In the genomic region with DNA sequence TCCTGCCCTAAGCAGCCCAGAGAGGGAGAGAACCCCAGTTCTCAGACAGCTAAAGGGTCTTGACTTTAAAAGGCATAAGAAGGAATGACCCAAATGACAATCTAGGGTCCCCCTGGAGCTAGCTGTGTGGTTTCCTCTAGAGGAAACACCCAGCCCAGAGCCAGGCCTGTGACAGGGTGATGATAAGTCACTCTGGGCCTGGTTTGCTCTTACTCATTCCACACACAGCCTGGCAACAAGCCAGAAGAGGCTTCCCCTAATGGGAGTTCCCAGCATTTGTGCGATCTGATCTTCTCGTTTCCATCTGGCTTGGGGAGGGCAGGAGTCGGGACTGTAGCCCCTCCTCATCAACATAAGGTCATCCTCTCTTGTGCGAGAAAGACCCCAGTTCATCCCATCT, we compare ENCODE assay signal across 8 mouse cellular contexts. TPM values are rescaled to one million over a fixed set of nuclear protein-coding genes. Genes with fewer than 3 reads are reported as not detected.
DNase-seq lines count a peak whose midpoint lies in the region; ATAC-seq lines count a peak whose summit lies in the region.

No protein-coding gene starts in this region.

- no peak overlapping the region for H3K4me2 ChIP-seq in limb, embryonic 15.5 days
- H3K4me2 ChIP-seq in neural tube, embryonic 13.5 days = no peak overlapping the region

- ATAC-seq in limb, embryonic 15.5 days (ENCODE audit: insufficient number of reproducible peaks, low FRiP score, low TSS enrichment, low read depth) = 0 out of 2 replicates have a peak, but pooled peaks have one; percentile 46
- peak; percentile 64; the same call in 1 of the 2 replicates for ATAC-seq in neural tube, embryonic 13.5 days (ENCODE audit: low read depth)

- intact Hi-C loops in heart, postnatal 10 days (cut with DNase I) = no loop called here

- H3K4me1 ChIP-seq in limb, embryonic 15.5 days = peaks cover 57% of the 10 kb centered on the region
- peaks cover 33% of the 10 kb centered on the region for H3K4me1 ChIP-seq in neural tube, embryonic 13.5 days (replicated peaks)
- H3K4me1 ChIP-seq in midbrain, embryonic 10.5 days = peaks cover 17% of the 10 kb centered on the region

- no peaks in the 10 kb centered on the region for H3K9me3 ChIP-seq in limb, embryonic 15.5 days
- H3K9me3 ChIP-seq in neural tube, embryonic 13.5 days = no peaks in the 10 kb centered on the region
- no peaks in the 10 kb centered on the region for H3K9me3 ChIP-seq in midbrain, embryonic 10.5 days (replicated peaks)

- peak; percentile 32 to 56 for DNase-seq in spleen, postnatal 36 days (ENCODE audit: low spot score in 2 of 2)
- DNase-seq in spleen, adult 18-20 months = no peak
- DNase-seq in c-Kit-positive CD71-positive TER-119-negative erythroid progenitor cells, embryonic 14.5 days (ENCODE audit: low read depth) = peak; percentile 63
- peak; percentile 80 to 86 for DNase-seq in heart, postnatal 10 days
- DNase-seq in thymus, adult 18-20 months = no peak
- DNase-seq in midbrain, embryonic 10.5 days (ENCODE audit: low spot score) = no peak

- 20% methylated on average over 4 of the region's 4 CpGs for WGBS in limb, embryonic 15.5 days
- 17% methylated on average over 4 of the region's 4 CpGs for WGBS in neural tube, embryonic 13.5 days
- WGBS in midbrain, embryonic 10.5 days = 33% methylated on average over 4 of the region's 4 CpGs

- H3K27me3 ChIP-seq in limb, embryonic 15.5 days = no peaks in the 10 kb centered on the region
- H3K27me3 ChIP-seq in neural tube, embryonic 13.5 days = no peaks in the 10 kb centered on the region
- H3K27me3 ChIP-seq in midbrain, embryonic 10.5 days (ENCODE audit: low read depth, poor library complexity, severe bottlenecking) = no peaks in the 10 kb centered on the region

- H3K4me3 ChIP-seq in limb, embryonic 15.5 days = no peak overlapping the region
- no peak overlapping the region for H3K4me3 ChIP-seq in neural tube, embryonic 13.5 days
- no peak overlapping the region for H3K4me3 ChIP-seq in midbrain, embryonic 10.5 days

- no peak overlapping the region for H3K9ac ChIP-seq in limb, embryonic 15.5 days
- no peak overlapping the region for H3K9ac ChIP-seq in neural tube, embryonic 13.5 days

- peaks cover 38% of the 10 kb centered on the region for H3K36me3 ChIP-seq in limb, embryonic 15.5 days
- H3K36me3 ChIP-seq in neural tube, embryonic 13.5 days = peaks cover 19% of the 10 kb centered on the region
- peaks cover 42% of the 10 kb centered on the region for H3K36me3 ChIP-seq in midbrain, embryonic 10.5 days

- peak overlapping the region; percentile 13 for H3K27ac ChIP-seq in limb, embryonic 15.5 days
- H3K27ac ChIP-seq in neural tube, embryonic 13.5 days (replicated peaks) = peak overlapping the region; percentile 30
- H3K27ac ChIP-seq in midbrain, embryonic 10.5 days (replicated peaks) = no peak overlapping the region

RNA-seq across cellular contexts. Expression of gene Capn2, which starts 13.2 kb away (rescaled TPM):
- total RNA-seq in heart, postnatal 10 days (2021) = 10 to 100 TPM; 87.8 to 91.2 TPM
- polyA plus RNA-seq in limb, embryonic 15.5 days (2015; fragmentation: Nextera tagmentation; extraction: Ambion mirVana) = 150 and 151 TPM in 2 replicates
- 95.5 and 99.2 TPM in 2 replicates for polyA plus RNA-seq in neural tube, embryonic 13.5 days (2015; fragmentation: Nextera tagmentation; extraction: Ambion mirVana)
- polyA plus RNA-seq in midbrain, embryonic 10.5 days (2016; fragmentation: Nextera tagmentation; extraction: Ambion mirVana) = 83.2 and 93.6 TPM in 2 replicates

Comparison
In these comparisons a context has a peak if more than half of its experiments do, and no peak if none do; other contexts are left out.
1. DNase-seq: peak in spleen, postnatal 36 days (2 of 2), c-Kit-positive CD71-positive TER-119-negative erythroid progenitor cells, embryonic 14.5 days (single experiment) and heart, postnatal 10 days (2 of 2); none in spleen, adult 18-20 months (0 of 2), thymus, adult 18-20 months (0 of 2) and midbrain, embryonic 10.5 days (single experiment).